Mouse (Mus musculus): ENCODE measurements around the gene Ugt2b36. TPM values are rescaled to one million over a fixed set of nuclear protein-coding genes. Genes with fewer than 3 reads are reported as not detected.

Gene Ugt2b36
- total and polyA plus RNA-seq, 2 experiments, result 177 to 837 TPM

- 21% methylated on average over 1 of the region's 1 CpGs for WGBS
- Histone ChIP-seq H3K36me3 (ENCODE audit: control insufficient read depth, insufficient read depth, low read length) (no peaks in the 10 kb centered on the region), H3K27me3 (ENCODE audit: control insufficient read depth, insufficient read depth, low read length) (no peaks in the 10 kb centered on the region), H3K4me3 (ENCODE audit: insufficient read depth, low read depth, low read length) (no peak overlapping the region), H3K4me1 (ENCODE audit: control insufficient read depth, insufficient read depth, low read length) (peaks cover 27% of the 10 kb centered on the region), H3K9ac (ENCODE audit: low read depth, low read length) (no peak overlapping the region), H3K79me2 (ENCODE audit: control insufficient read depth, insufficient read depth, low read length) (0 out of 2 replicates have a peak, but pooled peaks cover 8% of the 10 kb centered on the region), H3K27ac (replicated peaks; ENCODE audit: insufficient read depth, low read depth, low read length) (no peak overlapping the region)
- no peak for TF ChIP-seq POLR2A (IDR thresholded peaks at IDR 0.05; ENCODE audit: extremely low read depth, insufficient read depth, low read length)
- TF ChIP-seq CTCF (IDR thresholded peaks at IDR 0.05; ENCODE audit: low read depth, low read length), result no peak
- DNase-seq (ENCODE audit: extremely low read depth, low read depth, low spot score), result peak; percentile 92
These were observed 61.7 kb downstream of the Ugt2b36 start for GRCm38 (mm10) chr5:87030624-87031023.

DNA sequence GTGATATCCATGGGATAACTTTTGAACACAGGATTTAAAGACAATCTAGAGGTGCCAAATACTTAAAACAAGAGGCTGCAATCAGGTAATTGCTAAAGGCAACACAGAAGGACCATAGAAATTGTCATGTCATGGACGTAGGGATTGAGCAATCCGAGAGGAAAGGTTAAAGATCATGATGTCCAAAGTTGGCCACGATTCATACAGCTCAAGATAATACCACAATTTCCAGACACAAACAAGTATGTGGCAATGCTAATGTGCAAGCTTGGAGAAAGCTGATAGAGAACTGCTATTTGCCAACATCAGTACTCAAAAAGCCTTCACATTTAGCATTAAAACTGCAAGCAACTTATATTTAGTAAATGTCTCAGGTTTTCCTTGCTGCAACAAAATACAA is 65.0 kb downstream of the Ugt2b36 start:
- Histone ChIP-seq H3K9ac (ENCODE audit: low read depth, low read length) (no peak overlapping the region), H3K27ac (replicated peaks; ENCODE audit: insufficient read depth, low read depth, low read length) (peak overlapping the region; percentile 99), H3K4me1 (ENCODE audit: control insufficient read depth, insufficient read depth, low read length) (peaks cover 27% of the 10 kb centered on the region), H3K36me3 (ENCODE audit: control insufficient read depth, insufficient read depth, low read length) (no peaks in the 10 kb centered on the region), H3K27me3 (ENCODE audit: control insufficient read depth, insufficient read depth, low read length) (no peaks in the 10 kb centered on the region), H3K79me2 (ENCODE audit: control insufficient read depth, insufficient read depth, low read length) (0 out of 2 replicates have a peak, but pooled peaks cover 8% of the 10 kb centered on the region), H3K4me3 (ENCODE audit: insufficient read depth, low read depth, low read length) (no peak overlapping the region)
- peak; percentile 99 for DNase-seq (ENCODE audit: extremely low read depth, low read depth, low spot score)
- 5% methylated on average over 3 of the region's 3 CpGs for WGBS
- TF ChIP-seq CTCF (IDR thresholded peaks at IDR 0.05; ENCODE audit: low read depth, low read length), result no peak
- TF ChIP-seq POLR2A (IDR thresholded peaks at IDR 0.05; ENCODE audit: extremely low read depth, insufficient read depth, low read length), result no peak

Other genes starting within 250 kb of the Ugt2b36 start
- 513 and 673 TPM in 2 replicates for gene Ugt2b34, start 185.6 kb downstream of the Ugt2b36 start, total RNA-seq (2014; rRNA removed)
- gene Ugt2b34, start 185.6 kb downstream of the Ugt2b36 start, polyA plus RNA-seq (2012; rRNA removed), result 112 and 117 TPM in 2 replicates
- 327 and 562 TPM in 2 replicates for gene Ugt2b1, start 166.0 kb downstream of the Ugt2b36 start, total RNA-seq (2014; rRNA removed)
- 81.8 and 100 TPM in 2 replicates for gene Ugt2b1, start 166.0 kb downstream of the Ugt2b36 start, polyA plus RNA-seq (2012; rRNA removed)
- 107 and 127 TPM in 2 replicates for gene Ugt2b35, start 91.7 kb downstream of the Ugt2b36 start, total RNA-seq (2014; rRNA removed)
- gene Ugt2b35, start 91.7 kb downstream of the Ugt2b36 start, polyA plus RNA-seq (2012; rRNA removed), result 20.8 and 26.0 TPM in 2 replicates
- 1,154 and 1,251 TPM in 2 replicates for gene Ugt2b5, start 47.8 kb upstream of the Ugt2b36 start, total RNA-seq (2014; rRNA removed)
- 180 and 189 TPM in 2 replicates for gene Ugt2b5, start 47.8 kb upstream of the Ugt2b36 start, polyA plus RNA-seq (2012; rRNA removed)
- gene Ugt2b37, start 162.2 kb upstream of the Ugt2b36 start, total RNA-seq (2014; rRNA removed), result 5.4 and 23.8 TPM in 2 replicates
- 1.7 and 3.0 TPM in 2 replicates for gene Ugt2b37, start 162.2 kb upstream of the Ugt2b36 start, polyA plus RNA-seq (2012; rRNA removed)
- 509 and 549 TPM in 2 replicates for gene Ugt2a3, start 244.6 kb upstream of the Ugt2b36 start, total RNA-seq (2014; rRNA removed)
- gene Ugt2a3, start 244.6 kb upstream of the Ugt2b36 start, polyA plus RNA-seq (2012; rRNA removed), result 108 and 121 TPM in 2 replicates

All from liver, adult 2 months (tissue).